Mouse (Mus musculus): ENCODE data around the gene 4930467E23Rik.
"Not testable (repeated sequence)": the region's sequence is repeated elsewhere in the genome, so short reads cannot be mapped to it uniquely, and the experiment has no call there.

DNA sequence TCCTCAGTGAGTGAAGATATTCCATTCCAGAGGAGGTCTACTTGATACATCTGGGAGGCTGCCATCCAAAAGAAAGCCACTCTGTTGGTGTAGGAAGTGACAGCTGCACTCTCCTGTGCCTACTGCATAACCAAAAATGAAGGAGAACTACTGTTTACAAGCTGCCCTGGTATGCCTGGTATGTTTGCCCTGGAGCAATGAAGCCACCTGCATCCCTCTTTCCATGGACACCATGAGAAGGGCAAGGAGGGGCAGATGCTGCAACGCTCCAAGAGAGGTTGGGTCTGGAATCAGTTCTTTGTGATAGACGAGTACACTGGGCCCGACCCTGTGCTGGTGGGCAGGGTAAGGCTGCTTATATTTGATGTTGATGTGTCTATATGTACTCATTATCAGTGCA, 47.1 kb upstream of the 4930467E23Rik start:
- not testable (repeated sequence) for TF ChIP-seq CTCF (conservative IDR thresholded peaks at IDR 0.05 in 1 of 2, IDR thresholded peaks at IDR 0.05 in 1 of 2; ENCODE audit: low read depth in 2 of 2, low read length in 2 of 2); ZNF384 (IDR thresholded peaks at IDR 0.05; ENCODE audit: low read depth, low read length); NELFE (IDR thresholded peaks at IDR 0.05; ENCODE audit: low read depth, low read length); MAFK (IDR thresholded peaks at IDR 0.05; ENCODE audit: insufficient replicate concordance, low read length); POLR2A (IDR thresholded peaks at IDR 0.05; ENCODE audit: low read depth, low read length); ELF1 (IDR thresholded peaks at IDR 0.05; ENCODE audit: low read depth, low read length)
